Comparison of ENCODE assay signal across 8 mouse cellular contexts in genomic region chr17:46771616-46772015, GRCm38 (mm10). TPM values are rescaled to one million over a fixed set of nuclear protein-coding genes. Genes with fewer than 3 reads are reported as not detected.
DNase-seq lines count a peak whose midpoint lies in the region; ATAC-seq and TF ChIP-seq lines count a peak whose summit lies in the region.

No protein-coding gene starts in this region.

- no peaks in the 10 kb centered on the region for H3K27me3 ChIP-seq in heart, embryonic 14.5 days (ENCODE audit: control insufficient read depth, insufficient read depth, low read length)
- no peaks in the 10 kb centered on the region for H3K27me3 ChIP-seq in hindbrain, embryonic 10.5 days (ENCODE audit: insufficient read depth, poor library complexity, severe bottlenecking)
- H3K27me3 ChIP-seq in midbrain, embryonic 10.5 days (ENCODE audit: low read depth, poor library complexity, severe bottlenecking): no peaks in the 10 kb centered on the region

- H3K36me3 ChIP-seq in heart, embryonic 14.5 days (ENCODE audit: control insufficient read depth, insufficient read depth, low read length): peaks cover 25% of the 10 kb centered on the region
- peaks cover 28% of the 10 kb centered on the region for H3K36me3 ChIP-seq in hindbrain, embryonic 10.5 days
- H3K36me3 ChIP-seq in midbrain, embryonic 10.5 days: peaks cover 28% of the 10 kb centered on the region

- DNase-seq in heart, adult 9 months (ENCODE audit: low spot score in 2 of 2): no peak
- no peak for DNase-seq in hindbrain, embryonic 10.5 days (ENCODE audit: low spot score)
- DNase-seq in midbrain, embryonic 10.5 days (ENCODE audit: low spot score): no peak
- no peak for DNase-seq in spleen, adult 18-20 months
- DNase-seq in right cerebral cortex, postnatal 36 days (ENCODE audit: low spot score in 2 of 2): no peak

- peaks cover 3 to 14% of the 10 kb centered on the region in 2 experiments for H3K4me1 ChIP-seq in heart, embryonic 14.5 days (ENCODE audit: control insufficient read depth in 2 of 2, insufficient read depth in 2 of 2, low read length in 2 of 2)
- H3K4me1 ChIP-seq in bone marrow macrophage, adult 2 months (ENCODE audit: control insufficient read depth, insufficient read depth, low read length): peaks cover 3% of the 10 kb centered on the region; the same call in 1 of the 2 replicates
- peaks cover 28% of the 10 kb centered on the region for H3K4me1 ChIP-seq in hindbrain, embryonic 10.5 days (replicated peaks)
- peaks cover 27% of the 10 kb centered on the region for H3K4me1 ChIP-seq in midbrain, embryonic 10.5 days

- H3K9ac ChIP-seq in heart, embryonic 14.5 days (ENCODE audit: low read length): peak overlapping the region; percentile 88

- no peak overlapping the region for H3K27ac ChIP-seq in heart, embryonic 14.5 days (replicated peaks in 1 of 2; ENCODE audit: control insufficient read depth in 1 of 2, insufficient read depth in 1 of 2, low read depth in 2 of 2, low read length in 2 of 2)
- no peak overlapping the region for H3K27ac ChIP-seq in bone marrow macrophage, adult 2 months (ENCODE audit: insufficient read depth, low read depth, low read length)
- peak overlapping the region; percentile 90; the same call in 1 of the 2 replicates for H3K27ac ChIP-seq in hindbrain, embryonic 10.5 days
- H3K27ac ChIP-seq in midbrain, embryonic 10.5 days (replicated peaks): peak overlapping the region; percentile 88; the same call in 1 of the 2 replicates

- no peak for ATAC-seq in heart, embryonic 14.5 days (ENCODE audit: insufficient number of reproducible peaks, insufficient read depth, low FRiP score, low read depth)
- ATAC-seq in megakaryocyte-erythroid progenitor cell, adult 5-6 weeks (replicated peaks; ENCODE audit: low FRiP score, low TSS enrichment, poor library complexity, severe bottlenecking): no peak

- no peak for TF ChIP-seq POLR2A in bone marrow macrophage, adult 2 months (IDR thresholded peaks at IDR 0.05; ENCODE audit: borderline replicate concordance, low read depth, low read length)

- no peaks in the 10 kb centered on the region for H3K9me3 ChIP-seq in heart, embryonic 14.5 days (ENCODE audit: control insufficient read depth, low read length)
- H3K9me3 ChIP-seq in hindbrain, embryonic 10.5 days: no peaks in the 10 kb centered on the region
- H3K9me3 ChIP-seq in midbrain, embryonic 10.5 days (replicated peaks): no peaks in the 10 kb centered on the region

- TF ChIP-seq CTCF in bone marrow macrophage, adult 2 months (IDR thresholded peaks at IDR 0.05; ENCODE audit: low read depth, low read length): no peak

- peak overlapping the region; percentile 68 for H3K4me2 ChIP-seq in heart, embryonic 14.5 days (ENCODE audit: low read length)

- 64% methylated on average over 17 of the region's 17 CpGs for WGBS in heart, embryonic 14.5 days
- 63% methylated on average over 17 of the region's 17 CpGs for WGBS in hindbrain, embryonic 10.5 days
- WGBS in midbrain, embryonic 10.5 days: 72% methylated on average over 17 of the region's 17 CpGs

- peak overlapping the region in 1 of 2 experiments; percentile 81; a peak in 2 of 4 replicates for H3K4me3 ChIP-seq in heart, embryonic 14.5 days (ENCODE audit: control insufficient read depth in 1 of 2, insufficient read depth in 1 of 2, low read depth in 1 of 2, low read length in 2 of 2)
- H3K4me3 ChIP-seq in bone marrow macrophage, adult 2 months (ENCODE audit: insufficient read depth, low read length): peak overlapping the region; percentile 82
- peak overlapping the region; percentile 75 for H3K4me3 ChIP-seq in hindbrain, embryonic 10.5 days
- peak overlapping the region; percentile 78 for H3K4me3 ChIP-seq in midbrain, embryonic 10.5 days

RNA-seq across cellular contexts. Expression of gene 2310039H08Rik, which starts 0.8 kb away (rescaled TPM):
- polyA plus RNA-seq in heart, embryonic 14.5 days (2014; fragmentation: Nextera tagmentation; extraction: Ambion mirVana): 59.3 and 67.8 TPM in 2 replicates
- 6.1 and 7.2 TPM in 2 replicates for polyA plus RNA-seq in bone marrow macrophage, adult 2 months (2012; ENCODE audit: insufficient read depth, insufficient read length, missing spikeins)
- 57.3 and 59.3 TPM in 2 replicates for polyA plus RNA-seq in hindbrain, embryonic 10.5 days (2016; fragmentation: Nextera tagmentation; extraction: Ambion mirVana)
- 63.2 and 65.2 TPM in 2 replicates for polyA plus RNA-seq in midbrain, embryonic 10.5 days (2016; fragmentation: Nextera tagmentation; extraction: Ambion mirVana)
- 31.1 and 31.3 TPM in 2 replicates for total RNA-seq in megakaryocyte-erythroid progenitor cell, adult 5-6 weeks (2014; fragmentation: Nextera tagmentation)
- 11.9 TPM in 2 replicates for total RNA-seq in megakaryocyte-erythroid progenitor cell, adult 5-6 weeks (2017)

RNA-seq across cellular contexts. Expression of gene Ptcra, which starts 8.1 kb away (rescaled TPM):
- 0.15 TPM in 1 of 2 replicates, not detected in the other for polyA plus RNA-seq in heart, embryonic 14.5 days (2014; fragmentation: Nextera tagmentation; extraction: Ambion mirVana)
- not detected in 2 replicates for polyA plus RNA-seq in bone marrow macrophage, adult 2 months (2012; ENCODE audit: insufficient read depth, insufficient read length, missing spikeins)
- 0.43 and 0.62 TPM in 2 replicates for polyA plus RNA-seq in hindbrain, embryonic 10.5 days (2016; fragmentation: Nextera tagmentation; extraction: Ambion mirVana)
- 0.53 and 0.55 TPM in 2 replicates for polyA plus RNA-seq in midbrain, embryonic 10.5 days (2016; fragmentation: Nextera tagmentation; extraction: Ambion mirVana)
- total RNA-seq in megakaryocyte-erythroid progenitor cell, adult 5-6 weeks (2014; fragmentation: Nextera tagmentation): not detected in 2 replicates
- not detected in 2 replicates for total RNA-seq in megakaryocyte-erythroid progenitor cell, adult 5-6 weeks (2017)

RNA-seq across cellular contexts. Expression of gene Rpl7l1, which starts 10.9 kb away (rescaled TPM):
- polyA plus RNA-seq in heart, embryonic 14.5 days (2014; fragmentation: Nextera tagmentation; extraction: Ambion mirVana): 84.6 and 86.7 TPM in 2 replicates
- 75.3 and 83.5 TPM in 2 replicates for polyA plus RNA-seq in bone marrow macrophage, adult 2 months (2012; ENCODE audit: insufficient read depth, insufficient read length, missing spikeins)
- polyA plus RNA-seq in hindbrain, embryonic 10.5 days (2016; fragmentation: Nextera tagmentation; extraction: Ambion mirVana): 164 and 209 TPM in 2 replicates
- 197 and 219 TPM in 2 replicates for polyA plus RNA-seq in midbrain, embryonic 10.5 days (2016; fragmentation: Nextera tagmentation; extraction: Ambion mirVana)
- 90.3 and 93.8 TPM in 2 replicates for total RNA-seq in megakaryocyte-erythroid progenitor cell, adult 5-6 weeks (2014; fragmentation: Nextera tagmentation)
- 201 and 239 TPM in 2 replicates for total RNA-seq in megakaryocyte-erythroid progenitor cell, adult 5-6 weeks (2017)

RNA-seq across cellular contexts. Expression of gene Cnpy3, which starts 19.6 kb away (rescaled TPM):
- 41.6 and 43.7 TPM in 2 replicates for polyA plus RNA-seq in heart, embryonic 14.5 days (2014; fragmentation: Nextera tagmentation; extraction: Ambion mirVana)
- polyA plus RNA-seq in bone marrow macrophage, adult 2 months (2012; ENCODE audit: insufficient read depth, insufficient read length, missing spikeins): 134 and 146 TPM in 2 replicates
- 65.8 and 73.6 TPM in 2 replicates for polyA plus RNA-seq in hindbrain, embryonic 10.5 days (2016; fragmentation: Nextera tagmentation; extraction: Ambion mirVana)
- 69.5 and 75.0 TPM in 2 replicates for polyA plus RNA-seq in midbrain, embryonic 10.5 days (2016; fragmentation: Nextera tagmentation; extraction: Ambion mirVana)
- total RNA-seq in megakaryocyte-erythroid progenitor cell, adult 5-6 weeks (2014; fragmentation: Nextera tagmentation): 23.4 and 39.6 TPM in 2 replicates
- 28.6 and 45.3 TPM in 2 replicates for total RNA-seq in megakaryocyte-erythroid progenitor cell, adult 5-6 weeks (2017)

RNA-seq across cellular contexts. Expression of gene Gnmt, which starts 42.6 kb away (rescaled TPM):
- polyA plus RNA-seq in heart, embryonic 14.5 days (2014; fragmentation: Nextera tagmentation; extraction: Ambion mirVana): 1.6 TPM in 2 replicates
- 1.2 TPM in 1 of 2 replicates, not detected in the other for polyA plus RNA-seq in bone marrow macrophage, adult 2 months (2012; ENCODE audit: insufficient read depth, insufficient read length, missing spikeins)
- polyA plus RNA-seq in hindbrain, embryonic 10.5 days (2016; fragmentation: Nextera tagmentation; extraction: Ambion mirVana): 0.18 and 0.36 TPM in 2 replicates
- polyA plus RNA-seq in midbrain, embryonic 10.5 days (2016; fragmentation: Nextera tagmentation; extraction: Ambion mirVana): 0.35 and 0.62 TPM in 2 replicates
- total RNA-seq in megakaryocyte-erythroid progenitor cell, adult 5-6 weeks (2014; fragmentation: Nextera tagmentation): 6.5 TPM in 1 of 2 replicates, not detected in the other
- not detected in 2 replicates for total RNA-seq in megakaryocyte-erythroid progenitor cell, adult 5-6 weeks (2017)

Comparison
In these comparisons a context has a peak if more than half of its experiments do, and no peak if none do; other contexts are left out.
1. H3K27ac ChIP-seq: peak in hindbrain, embryonic 10.5 days (single experiment) and midbrain, embryonic 10.5 days (single experiment); none in heart, embryonic 14.5 days (0 of 2) and bone marrow macrophage, adult 2 months (single experiment).